10 mouse cellular contexts compared by ENCODE assay signal in the genomic region with DNA sequence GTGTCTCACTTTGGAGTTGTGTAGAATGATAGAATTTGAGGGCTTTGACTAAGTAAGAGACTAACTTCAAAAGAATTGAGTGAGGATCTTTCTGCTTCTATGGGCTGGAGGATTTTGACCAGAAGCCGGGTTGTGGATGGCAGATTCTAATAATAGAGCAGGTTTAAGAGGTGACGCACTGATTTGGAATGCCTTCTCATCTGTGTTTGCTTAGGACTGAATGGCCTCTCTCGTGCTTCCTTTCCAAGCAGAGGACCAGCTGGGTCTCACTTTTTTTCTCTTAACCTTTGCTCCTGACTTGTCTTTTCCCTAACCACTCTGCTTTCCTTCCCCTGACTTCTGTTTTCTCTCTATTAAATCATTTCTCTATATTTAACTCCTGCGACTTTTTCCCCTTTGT.
DNase-seq lines count a peak whose midpoint lies in the region; ATAC-seq lines count a peak whose summit lies in the region.
"Had no signal": no experiment of that assay in that cellular context is flagged by ENCODE, and none has a peak within 500 bp of the region (broad histone marks: within the 10 kb centered on the region; RNA-seq: fewer than 3 reads in every experiment).

No protein-coding gene starts in this region.

- WGBS in kidney, embryonic 16.5 days: 14% methylated on average over 4 of the region's 4 CpGs

- no peak overlapping the region for H3K4me2 ChIP-seq in kidney, embryonic 16.5 days (replicated peaks; ENCODE audit: low read depth, low read length)

- H3K4me3 ChIP-seq in kidney, embryonic 16.5 days (ENCODE audit: low read length): no peak overlapping the region

- no peaks in the 10 kb centered on the region for H3K27me3 ChIP-seq in kidney, embryonic 16.5 days (ENCODE audit: insufficient read depth, low read length)

- peak; percentile 55 for DNase-seq in kidney, adult 9 months
- DNase-seq in kidney, adult 11 months: no peak
- DNase-seq in forelimb bud, embryonic 11.5 days (ENCODE audit: low read depth, low spot score): peak; percentile 71
- peak; percentile 70 for DNase-seq in skeletal muscle tissue, adult 2 months (ENCODE audit: low read depth, low spot score)
- DNase-seq in neural tube, embryonic 10.5 days (ENCODE audit: extremely low spot score, low spot score): no peak
- DNase-seq in spleen, postnatal 36 days (ENCODE audit: low spot score in 2 of 2): no peak
- no peak for DNase-seq in right cerebral cortex, postnatal 10 days (ENCODE audit: low spot score in 2 of 2)
- DNase-seq: cerebellum, adult 2 months had no signal

- no peaks in the 10 kb centered on the region for H3K9me3 ChIP-seq in kidney, embryonic 16.5 days (ENCODE audit: low read length)
- H3K9me3 ChIP-seq: G1E had no signal

- H3K4me1 ChIP-seq in kidney, embryonic 16.5 days (ENCODE audit: insufficient read depth, low read length): peaks cover 27% of the 10 kb centered on the region

- H3K36me3 ChIP-seq in kidney, embryonic 16.5 days (ENCODE audit: insufficient read depth, low read length): no peaks in the 10 kb centered on the region
- H3K36me3 ChIP-seq: G1E had no signal

- H3K9ac ChIP-seq in kidney, embryonic 16.5 days (replicated peaks; ENCODE audit: low read length): no peak overlapping the region

- ATAC-seq in kidney, embryonic 16.5 days (ENCODE audit: low FRiP score, low TSS enrichment): no peak

- peak overlapping the region; percentile 61 for H3K27ac ChIP-seq in kidney, embryonic 16.5 days (ENCODE audit: low read length)

Comparison
In these comparisons a context has a peak if more than half of its experiments do, and no peak if none do; other contexts are left out.
1. DNase-seq: peak in kidney, adult 9 months (single experiment), forelimb bud, embryonic 11.5 days (single experiment) and skeletal muscle tissue, adult 2 months (single experiment); none in kidney, adult 11 months (single experiment), neural tube, embryonic 10.5 days (single experiment), spleen, postnatal 36 days (0 of 2) and right cerebral cortex, postnatal 10 days (0 of 2).